Mouse (Mus musculus) ES-E14 (cell line): ENCODE data around the gene Mast4.

Source experiments
- CHD2 ChIP-seq: IDR thresholded peaks from 2 replicates; pipeline ENCODE4 v1.6.1; 2014; ENCODE audit warnings: mild to moderate bottlenecking, low read depth, low read length, inconsistent platforms
- HCFC1 ChIP-seq: IDR thresholded peaks from 2 replicates; pipeline ENCODE4 v1.6.1; 2012; ENCODE audit warnings: low read length, inconsistent platforms, borderline replicate concordance; ENCODE audit not compliant: insufficient read depth
- MAFK ChIP-seq: IDR thresholded peaks from 2 replicates; pipeline ENCODE4 v1.6.1; 2014; ENCODE audit warnings: mild to moderate bottlenecking, low read depth, low read length, inconsistent platforms; ENCODE audit not compliant: insufficient read depth

- TF ChIP-seq HCFC1 (no peak), CHD2 (no peak), MAFK (no peak)
These were observed 190.0 kb downstream of the Mast4 start for GRCm38 (mm10) chr13:103144343-103144742.
